Mouse (Mus musculus) heart, adult 18-20 months (tissue): ENCODE measurements at regions not wholly inside any gene's neighbourhood (a gene's known extent, or its start where the extent isn't known, plus 50 kb on each side); places are given as distances from the start of the nearest gene placed in this dataset.
"Not testable (repeated sequence)": the region's sequence is repeated elsewhere in the genome, so short reads cannot be mapped to it uniquely, and the experiment has no call there.

Source experiments
- DNase-seq, 2 experiments: peaks; one replicate each; pipeline ENCODE4 v3.0.0; 2021 to 2022; ENCODE audit warnings: mixed read lengths in 1 of 2

DNA sequence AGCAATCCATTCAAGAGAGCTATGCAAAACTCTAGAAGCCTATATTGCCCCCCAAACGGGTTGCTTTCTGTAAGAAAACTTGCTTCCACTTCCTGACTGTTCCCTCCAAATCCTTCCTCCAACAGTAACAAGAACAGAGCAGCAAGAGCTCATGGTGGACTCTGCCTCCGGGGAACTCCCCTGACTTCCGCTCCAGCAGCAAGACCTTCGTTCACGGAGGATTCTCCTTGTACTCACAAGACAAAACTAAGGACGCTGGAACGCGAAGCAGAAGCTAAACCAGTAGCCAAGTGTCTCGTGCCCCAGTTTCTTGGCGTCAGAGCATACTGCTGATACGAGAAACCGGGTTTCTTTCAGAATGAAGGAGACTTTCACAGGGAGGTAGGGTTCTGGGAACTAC, 50.7 kb downstream of the H2al2a start:
- peak in 1 of 2 experiments; percentile 2 for DNase-seq

DNA sequence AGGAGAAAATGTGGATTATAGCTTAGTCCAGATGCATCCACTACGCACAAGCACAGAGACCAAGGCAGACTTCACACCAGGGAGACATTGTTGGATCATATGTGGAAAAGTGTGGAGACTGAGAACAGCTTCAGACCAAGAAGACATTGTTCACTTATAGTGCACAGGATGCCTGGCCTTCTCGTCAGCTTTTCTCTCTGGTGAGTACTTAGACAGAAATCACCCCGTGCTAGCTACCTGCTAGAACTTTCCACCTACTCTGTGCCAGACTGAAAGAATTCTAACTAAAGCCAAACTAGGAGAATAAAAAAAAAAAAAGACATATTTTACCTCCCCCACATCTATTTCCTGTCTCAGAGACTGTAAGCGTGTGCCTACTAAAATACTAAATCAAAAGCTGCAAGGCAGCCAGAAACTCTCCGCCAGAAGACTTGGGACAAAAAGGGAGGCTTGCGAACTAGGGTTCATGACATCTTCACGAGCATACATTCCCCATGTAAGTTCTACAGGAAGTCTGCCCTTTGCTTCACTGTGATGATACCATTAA, 51.3 kb downstream of the H2al2a start:
- DNase-seq: no peak

DNA sequence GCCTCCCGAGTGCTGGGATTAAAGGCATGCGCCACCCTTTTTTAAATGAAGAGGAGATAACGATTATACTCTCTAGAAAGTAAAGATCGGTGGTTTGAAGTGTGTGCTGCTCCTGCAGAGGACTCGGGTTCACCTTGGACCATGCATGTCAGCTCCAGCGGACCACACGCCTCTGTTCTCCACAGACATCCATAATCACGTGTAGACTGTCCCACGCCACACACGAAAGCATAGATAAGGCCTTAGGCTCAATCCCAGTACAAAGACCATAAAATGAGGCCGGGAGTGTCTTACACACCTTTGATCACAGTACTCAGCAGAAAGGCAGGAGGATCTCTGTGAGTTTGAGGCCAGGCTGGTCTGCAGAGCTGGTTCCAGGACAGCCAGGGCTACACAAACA, 53.3 kb downstream of the H2al2a start:
- DNase-seq: no peak

DNA sequence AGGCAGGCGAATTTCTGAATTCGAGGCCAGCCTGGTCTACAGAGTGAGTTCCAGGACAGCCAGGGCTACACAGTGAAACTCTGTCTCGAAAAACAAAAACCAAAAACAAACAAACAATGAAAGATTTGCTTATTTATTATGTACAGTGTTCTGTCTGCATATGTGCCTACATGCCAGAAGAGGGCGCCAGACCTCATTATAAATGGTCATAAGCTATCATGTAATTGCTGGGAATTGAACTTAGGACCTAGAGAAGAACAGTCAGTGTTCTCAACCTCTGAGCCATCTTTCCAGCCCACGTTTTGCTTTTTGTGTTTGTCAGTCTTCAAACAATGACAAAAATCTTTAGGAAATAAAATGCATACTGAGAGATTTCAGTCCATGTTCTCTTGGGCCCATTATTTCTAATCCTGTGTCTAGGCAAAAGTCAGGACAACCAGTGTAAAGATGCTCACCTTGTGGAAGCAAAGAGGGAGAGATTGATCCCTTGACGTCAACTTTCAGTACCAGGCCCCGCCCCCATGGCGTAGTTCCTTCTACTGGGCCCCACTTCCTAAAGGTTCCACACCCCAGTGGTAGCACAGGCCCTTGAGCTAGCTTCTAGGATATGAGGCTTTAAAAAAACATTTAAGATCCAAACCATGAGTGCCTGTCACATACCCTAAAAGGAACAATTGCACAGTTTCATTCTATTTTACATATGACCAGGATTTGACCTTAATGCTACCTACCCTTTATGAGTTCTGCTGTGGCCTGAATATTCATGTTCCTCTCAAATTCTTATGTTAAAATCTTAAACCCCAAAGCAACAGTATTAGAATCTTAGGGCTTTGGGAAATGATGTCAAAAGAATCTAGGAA, 54.0 kb downstream of the H2al2a start:
- DNase-seq: no peak

DNA sequence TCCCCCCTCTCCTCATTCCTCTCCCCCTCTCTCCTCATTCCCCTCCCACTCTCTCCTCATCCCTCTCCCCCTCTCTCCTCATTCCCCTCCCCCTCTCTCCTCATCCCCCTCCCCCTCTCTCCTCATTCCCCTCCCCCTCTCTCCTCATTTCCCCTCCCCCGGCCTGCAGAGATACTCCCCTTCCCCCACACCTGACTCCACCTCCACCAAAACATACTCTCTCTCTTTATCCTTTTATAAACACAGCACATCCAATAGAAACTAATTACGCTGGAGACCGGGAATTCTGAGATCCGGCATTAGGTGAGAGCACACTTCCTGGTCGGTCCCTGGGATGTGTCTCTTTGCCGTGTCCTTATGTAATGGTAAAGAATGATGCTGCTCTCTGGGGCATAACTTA, 54.8 kb downstream of the H2al2a start:
- DNase-seq: no peak

DNA sequence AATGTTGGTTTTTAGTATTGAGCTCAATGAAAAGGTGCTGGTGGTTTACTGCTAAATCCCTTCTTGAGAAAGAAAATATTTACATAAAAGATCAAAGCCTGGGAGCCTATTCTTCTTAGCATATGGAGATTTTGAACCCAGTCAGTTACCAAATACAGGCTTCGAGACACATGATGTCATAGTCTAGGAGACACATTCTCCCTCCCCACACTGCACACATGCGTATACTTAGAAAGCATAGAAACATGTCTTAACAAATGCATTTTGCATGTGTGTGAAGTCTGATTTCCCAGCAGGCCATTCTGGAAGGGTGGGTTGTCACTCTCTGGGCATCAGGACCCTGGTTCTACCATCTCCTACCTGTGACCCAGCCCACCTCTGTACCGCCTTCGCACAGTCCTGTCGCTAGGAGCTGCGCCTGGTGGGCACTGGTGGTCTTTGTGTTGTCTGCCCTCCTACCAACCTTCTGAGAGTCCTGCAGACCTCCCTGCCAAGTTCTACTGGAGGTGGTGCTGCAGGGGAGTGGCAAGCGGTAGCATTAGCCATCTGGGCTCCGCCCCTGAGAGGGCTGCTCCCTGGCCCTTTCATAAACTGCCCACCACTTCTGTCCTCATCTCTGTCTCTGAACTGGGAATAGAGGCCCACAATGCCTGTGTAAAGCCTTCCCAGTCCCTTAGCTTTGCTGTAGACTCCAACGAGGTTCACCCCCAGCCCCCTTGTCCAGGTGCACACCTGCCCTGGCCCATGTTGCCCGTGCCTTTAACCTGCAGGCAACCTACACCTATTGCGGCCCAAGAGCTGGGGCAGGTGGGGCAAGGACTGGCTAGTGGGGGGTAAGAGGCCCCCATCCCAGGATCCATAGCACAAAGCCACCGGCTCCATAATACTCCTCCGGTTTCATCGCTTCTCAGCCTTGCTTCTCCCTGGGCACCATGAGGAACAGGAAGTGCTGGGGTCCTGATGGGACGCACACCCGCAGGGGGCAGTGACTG, 56.6 kb downstream of the H2al2a start:
- DNase-seq: not testable (repeated sequence)

DNA sequence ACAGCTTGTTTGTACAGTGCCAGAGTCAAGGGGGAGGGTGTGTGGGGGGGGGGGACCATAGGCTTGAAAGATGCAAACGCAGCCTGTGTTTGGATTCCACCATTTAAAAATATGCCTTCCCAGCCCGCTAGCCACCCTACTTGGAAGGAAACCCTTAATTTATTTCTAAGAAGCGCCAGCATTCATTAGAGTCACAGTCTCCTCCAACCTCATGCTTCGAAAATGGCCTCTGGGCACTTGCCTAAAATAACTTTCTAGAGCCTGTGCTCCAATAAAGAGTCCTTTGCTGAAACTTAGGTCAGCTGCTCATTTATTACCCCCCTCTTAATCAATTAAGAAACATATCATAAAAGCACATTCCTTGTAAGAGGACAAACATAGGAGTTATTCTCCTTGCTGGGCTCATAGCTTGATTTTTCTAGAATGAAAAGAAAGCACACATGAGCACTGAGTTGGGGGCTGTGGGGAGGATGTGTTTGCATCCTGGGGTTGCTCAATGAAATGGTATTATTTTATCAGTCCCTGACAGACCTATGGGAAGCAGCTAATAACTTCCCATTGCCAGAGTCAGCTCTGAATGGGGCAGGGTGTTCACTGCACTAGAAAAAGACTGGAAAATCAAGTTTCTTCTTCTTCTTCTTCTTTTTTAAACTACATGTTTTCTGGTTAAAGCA, 57.4 kb downstream of the H2al2a start:
- no peak for DNase-seq

DNA sequence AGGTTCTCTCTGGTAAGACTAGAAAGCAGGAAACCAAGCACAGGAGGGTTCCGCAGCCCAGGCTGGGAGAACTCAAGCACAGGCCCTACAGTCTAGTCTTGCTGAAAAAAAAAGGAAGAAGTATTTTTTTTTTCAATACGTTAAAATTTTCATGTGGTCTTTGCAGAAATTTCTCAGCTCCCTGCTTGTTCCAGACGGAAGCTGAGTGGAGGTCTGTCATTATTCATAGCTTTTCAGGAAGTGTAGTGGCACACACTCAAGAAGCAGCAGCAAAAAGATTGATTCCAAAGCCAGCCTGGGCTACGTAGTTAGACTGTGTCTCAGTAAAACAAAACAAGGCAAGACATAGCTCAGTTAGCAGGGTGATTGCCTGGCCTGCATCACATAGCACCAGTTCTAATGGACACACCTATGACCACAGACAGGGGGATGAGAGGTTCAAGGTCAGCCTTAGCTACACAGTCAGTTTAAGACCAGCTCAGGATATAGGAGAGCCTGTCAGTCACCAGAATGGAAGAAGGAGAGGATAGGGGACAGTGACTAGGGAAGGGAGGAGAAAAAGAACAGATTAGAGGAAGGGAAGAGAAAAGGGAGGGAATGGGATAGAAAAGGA, 60.1 kb downstream of the H2al2a start:
- no peak for DNase-seq

DNA sequence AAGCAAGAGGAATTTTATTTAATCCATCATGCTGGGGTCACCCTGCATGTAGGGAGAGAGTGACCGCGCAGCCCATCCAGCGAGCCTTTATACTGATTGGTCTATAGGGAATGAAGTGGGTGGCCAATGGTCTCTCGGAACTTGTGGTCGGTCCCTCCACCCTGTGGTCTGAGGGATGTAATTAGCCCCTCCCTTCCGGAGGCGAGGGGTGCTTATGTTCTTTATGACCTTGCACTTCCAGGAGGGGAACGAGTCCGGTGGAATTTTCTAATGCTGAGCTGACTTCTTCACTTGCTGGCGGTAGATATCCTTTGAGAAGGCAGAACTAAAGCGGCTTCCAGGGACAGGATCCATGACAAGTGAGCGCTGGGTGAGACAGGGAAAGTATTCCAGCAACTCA, 60.8 kb downstream of the H2al2a start:
- DNase-seq: no peak

DNA sequence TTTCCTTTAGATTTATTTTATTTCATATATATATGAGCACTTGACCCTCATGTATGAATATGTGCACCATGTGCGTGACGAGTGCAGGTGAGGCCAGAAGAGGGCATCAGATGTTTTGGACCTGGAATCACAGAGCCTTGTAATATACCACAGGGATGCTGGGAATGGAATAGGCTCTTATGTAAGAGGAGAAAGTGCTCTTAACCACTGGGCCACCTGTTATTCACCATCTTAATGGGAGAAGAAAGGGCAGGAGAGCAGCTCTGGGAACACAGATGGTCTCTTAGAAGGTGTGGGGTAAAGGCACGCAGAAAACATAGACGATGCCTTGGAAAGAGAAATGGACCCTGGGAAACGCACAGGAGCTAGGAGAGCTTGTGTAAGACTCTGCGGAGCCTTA, 61.3 kb downstream of the H2al2a start:
- no peak for DNase-seq

DNA sequence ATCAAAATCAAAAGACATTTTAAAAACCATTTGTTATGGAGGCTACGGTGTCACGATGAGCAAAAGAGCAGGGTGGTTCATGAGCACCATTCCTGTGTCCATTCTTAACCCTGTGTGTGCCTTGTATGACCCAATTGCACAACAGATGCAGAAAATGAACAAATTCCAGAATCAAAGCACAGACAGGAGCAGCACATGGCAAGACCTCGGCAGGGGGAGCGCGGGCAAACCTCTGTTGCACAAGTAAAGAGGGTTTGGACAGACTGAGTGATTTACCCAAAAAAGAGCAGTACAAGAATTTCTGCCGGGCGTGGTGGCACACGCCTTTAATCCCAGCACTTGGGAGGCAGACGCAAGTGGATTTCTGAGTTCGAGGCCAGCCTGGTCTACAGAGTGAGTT, 62.1 kb downstream of the H2al2a start:
- DNase-seq: no peak

DNA sequence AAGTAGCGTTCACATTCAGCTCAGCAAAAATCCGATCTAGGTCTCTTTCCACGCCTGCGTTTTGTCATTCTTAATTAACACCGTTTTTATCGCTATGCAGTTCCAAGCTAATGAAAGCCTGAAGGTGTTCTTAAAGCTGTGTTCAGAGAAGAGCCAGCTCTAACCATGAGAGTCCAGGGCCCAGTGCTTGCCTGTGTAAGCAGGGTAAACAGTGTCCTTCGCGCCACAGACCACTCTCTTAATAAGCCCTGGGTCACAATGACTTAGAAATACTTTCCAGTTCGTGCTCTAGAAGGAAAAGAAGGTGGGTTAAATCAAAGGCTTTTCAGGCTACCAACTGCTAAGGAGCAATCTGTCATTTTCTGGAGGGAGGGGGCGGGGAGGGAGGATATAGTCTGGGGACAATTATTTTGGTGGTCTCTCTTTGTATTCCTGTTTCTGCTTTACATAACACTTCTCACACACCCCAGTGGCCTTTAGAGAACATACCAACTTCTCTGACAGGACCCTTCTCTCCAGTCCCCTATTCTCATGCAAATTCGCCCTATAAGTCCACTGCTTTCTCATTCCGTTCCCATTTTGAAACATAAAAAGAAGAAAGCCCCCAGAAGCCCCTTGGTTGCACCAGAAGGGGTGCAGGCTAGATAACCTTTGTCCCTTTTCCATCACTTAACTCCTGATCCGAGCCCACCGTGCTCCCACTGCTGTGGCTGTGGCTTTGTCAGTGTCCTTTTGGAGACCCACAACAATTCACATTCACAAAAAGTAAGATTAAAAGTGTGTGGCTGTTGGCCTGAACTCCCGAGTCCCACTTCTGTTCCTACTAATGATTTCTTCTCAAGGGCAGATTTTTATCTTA, 63.6 kb downstream of the H2al2a start:
- DNase-seq: no peak

DNA sequence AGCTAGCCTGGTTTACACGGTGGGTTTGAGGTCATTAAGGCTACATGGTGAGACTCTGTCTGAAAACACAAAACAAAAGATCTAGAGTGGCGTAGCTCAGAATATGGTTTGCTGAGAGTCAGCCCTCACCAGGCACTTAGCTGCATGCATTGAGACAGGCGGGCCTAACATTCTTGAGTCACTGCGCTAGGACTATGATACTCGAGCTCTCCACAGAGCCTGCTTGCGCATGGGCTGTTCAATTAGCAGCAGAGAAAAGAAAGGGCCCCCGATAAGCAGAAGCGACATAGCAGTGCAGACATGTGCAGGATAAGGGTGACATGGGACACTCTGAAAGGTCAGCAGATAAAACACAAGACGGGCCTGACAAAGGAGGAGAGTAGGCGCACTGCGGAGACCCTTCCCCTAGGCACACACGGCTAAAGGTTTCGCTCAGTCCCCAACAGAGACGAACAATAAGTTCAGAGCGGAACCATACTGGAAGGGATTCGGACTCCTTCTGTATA, 64.3 kb downstream of the H2al2a start:
- DNase-seq: no peak

DNA sequence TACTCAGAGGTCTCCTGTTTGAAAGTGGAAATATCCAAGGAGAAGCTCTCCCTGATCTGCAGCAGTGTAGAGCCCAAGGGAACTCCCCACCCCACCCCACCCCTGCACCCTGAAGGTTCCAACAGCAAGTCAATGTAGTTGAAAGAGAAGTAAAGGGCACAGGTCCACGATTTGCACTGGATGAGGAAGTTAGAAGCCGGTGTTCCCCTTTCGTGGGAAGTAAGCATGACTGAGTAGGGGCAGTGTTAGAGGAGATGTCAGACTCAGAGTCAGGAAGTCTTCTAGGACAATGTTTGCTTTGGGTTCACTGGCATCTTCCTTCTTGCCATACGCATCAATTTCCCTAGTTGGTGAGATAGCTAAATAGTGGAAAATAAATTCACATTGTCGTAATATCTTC, 64.9 kb downstream of the H2al2a start:
- DNase-seq: no peak

DNA sequence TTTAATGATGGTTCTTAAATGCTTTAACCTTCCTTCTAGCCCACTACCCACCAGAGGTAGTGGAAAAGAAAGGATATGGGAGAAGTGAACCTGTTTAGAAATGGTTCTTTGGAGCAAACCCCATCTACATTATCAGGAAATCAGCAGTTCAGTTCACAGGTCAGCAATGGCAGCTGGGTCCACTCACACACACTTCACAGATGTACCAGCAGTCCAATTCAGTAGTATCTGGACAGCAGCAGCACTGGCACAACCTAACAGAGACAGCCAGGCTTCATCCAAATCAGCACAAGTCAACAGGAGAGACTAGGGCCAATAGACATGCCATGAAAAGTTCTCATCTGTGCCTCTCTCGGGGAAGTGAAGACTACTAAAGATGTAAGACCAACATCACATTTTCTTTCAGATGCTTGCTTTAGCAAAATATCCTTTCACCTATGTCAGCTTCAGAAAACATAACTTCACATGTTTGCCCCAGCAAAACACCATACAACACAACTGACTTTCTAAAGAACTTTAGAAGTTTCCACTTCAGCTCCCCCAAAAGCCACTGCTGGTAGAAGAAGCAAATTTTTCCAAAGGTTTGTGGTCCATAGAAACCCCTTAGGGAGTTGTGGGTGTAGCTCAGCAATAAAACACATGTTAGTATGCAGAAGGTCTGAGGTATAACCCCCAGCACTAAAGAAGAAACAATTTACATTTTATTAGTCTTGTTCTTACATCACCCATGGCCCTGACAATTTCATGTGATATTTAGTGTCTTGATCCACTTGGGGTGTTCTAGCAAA, 77.7 kb downstream of the H2al2a start:
- DNase-seq: no peak

DNA sequence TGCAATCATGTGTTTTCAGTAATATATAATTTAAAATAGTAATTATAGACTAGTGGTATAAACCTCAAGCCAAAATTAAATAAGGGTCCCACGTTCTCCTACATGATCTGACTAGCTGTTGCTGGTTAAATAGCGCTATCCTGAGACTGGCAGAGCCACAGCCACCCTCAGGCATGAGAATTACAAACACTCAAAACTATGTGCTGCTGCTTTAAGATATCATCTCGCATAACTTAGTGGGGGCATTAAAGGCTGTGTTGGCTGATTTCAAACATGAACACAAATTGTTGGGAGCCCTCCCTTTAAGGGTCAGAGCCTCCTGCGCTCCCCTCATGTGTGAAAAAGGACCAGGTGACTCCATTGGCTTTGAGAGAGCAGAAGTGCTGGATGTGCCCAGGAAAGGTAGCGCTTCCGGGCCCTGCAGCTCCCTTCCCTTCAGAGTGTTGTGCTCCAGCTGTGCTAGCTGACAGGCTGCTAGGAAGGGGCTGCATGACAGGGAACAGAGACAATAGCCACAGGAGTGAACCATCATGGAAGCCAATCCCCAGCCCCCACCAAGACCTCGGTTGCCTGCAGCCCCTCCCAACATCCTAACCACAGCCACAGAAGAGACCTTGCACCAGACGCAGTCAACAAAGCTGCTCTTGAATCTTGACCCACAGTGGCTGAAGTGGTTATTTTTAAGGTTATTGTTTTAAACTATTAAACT, 79.4 kb downstream of the H2al2a start:
- no peak for DNase-seq

DNA sequence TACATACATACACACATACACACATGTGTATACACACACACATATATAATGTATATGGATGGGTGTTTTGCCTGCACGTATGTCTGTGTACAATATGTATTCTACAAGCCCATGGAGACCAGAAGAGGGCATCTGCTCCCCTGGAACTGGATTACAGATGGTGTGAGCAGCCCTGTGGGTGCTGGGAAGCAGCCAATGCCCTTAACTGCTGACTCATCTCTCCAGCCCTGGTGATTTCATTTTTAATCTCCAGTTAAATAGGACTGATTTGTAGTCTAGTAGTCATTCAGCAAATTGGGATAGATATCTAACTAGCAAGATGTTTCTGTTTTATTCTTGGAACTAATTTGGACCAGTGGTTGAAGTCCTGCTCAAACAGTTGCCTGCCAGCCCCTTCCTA, 94.1 kb downstream of the H2al2a start:
- DNase-seq: no peak

DNA sequence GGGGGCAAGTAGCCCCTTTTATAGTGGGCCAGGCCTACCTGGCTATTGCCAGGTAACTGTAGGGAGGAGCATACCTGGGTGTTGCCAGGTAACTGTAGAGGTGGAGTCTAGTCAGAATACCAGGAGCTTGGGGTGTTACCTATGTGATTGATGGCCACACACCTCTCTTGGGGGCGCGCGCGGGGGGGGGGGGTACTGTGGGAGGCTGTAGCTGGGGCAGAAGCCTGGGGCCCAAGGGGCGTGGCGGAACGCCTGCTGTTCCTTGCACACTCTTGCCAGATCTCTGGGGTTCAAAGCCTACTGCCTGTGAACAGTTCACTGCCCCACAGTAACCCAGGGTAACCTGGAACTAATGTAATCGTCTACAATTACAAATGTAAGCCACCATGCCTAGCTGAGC, 96.6 kb downstream of the H2al2a start:
- DNase-seq: no peak

DNA sequence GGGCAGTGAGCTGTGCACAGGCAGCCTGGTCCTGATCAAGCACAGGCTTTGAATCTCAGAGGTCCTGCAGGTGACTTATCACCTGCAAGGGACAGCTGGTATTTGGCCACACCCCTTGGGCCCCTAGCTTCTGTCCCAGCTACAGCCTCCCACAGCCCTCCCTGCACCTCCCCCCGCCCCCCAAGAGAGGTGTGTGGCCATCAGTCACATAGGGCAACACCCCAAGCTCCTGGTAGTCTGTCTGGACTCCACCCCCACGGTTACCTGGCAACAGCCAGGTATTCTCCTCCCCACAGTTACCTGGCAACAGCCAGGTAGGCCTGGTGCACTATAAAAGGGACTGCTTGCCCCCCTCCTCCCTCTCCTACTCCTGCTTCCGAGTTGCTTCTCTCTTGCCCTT, 98.0 kb downstream of the H2al2a start:
- DNase-seq: no peak
